Mouse (Mus musculus) adrenal gland (tissue): ENCODE results near the gene Lpcat4.

Experiments used
- intact Hi-C: fragments of 180-260 bp; cut with DNase I; formaldehyde crosslinking; loops from one replicate; pipeline ENCODE4 v1.15.1; 2025
- long read RNA-seq, 2 experiments: library from polyadenylated mRNA; unstranded; transcript quantifications; one replicate each; pipeline ENCODE4 v2.0.0; 2020; ENCODE audit warnings: borderline replicate concordance in 1 of 2; ENCODE audit not compliant: insufficient replicate concordance in 1 of 2

The Lpcat4 gene
- long read RNA-seq, experiment 1: 0 reads
- long read RNA-seq, experiment 2: 0 reads

DNA sequence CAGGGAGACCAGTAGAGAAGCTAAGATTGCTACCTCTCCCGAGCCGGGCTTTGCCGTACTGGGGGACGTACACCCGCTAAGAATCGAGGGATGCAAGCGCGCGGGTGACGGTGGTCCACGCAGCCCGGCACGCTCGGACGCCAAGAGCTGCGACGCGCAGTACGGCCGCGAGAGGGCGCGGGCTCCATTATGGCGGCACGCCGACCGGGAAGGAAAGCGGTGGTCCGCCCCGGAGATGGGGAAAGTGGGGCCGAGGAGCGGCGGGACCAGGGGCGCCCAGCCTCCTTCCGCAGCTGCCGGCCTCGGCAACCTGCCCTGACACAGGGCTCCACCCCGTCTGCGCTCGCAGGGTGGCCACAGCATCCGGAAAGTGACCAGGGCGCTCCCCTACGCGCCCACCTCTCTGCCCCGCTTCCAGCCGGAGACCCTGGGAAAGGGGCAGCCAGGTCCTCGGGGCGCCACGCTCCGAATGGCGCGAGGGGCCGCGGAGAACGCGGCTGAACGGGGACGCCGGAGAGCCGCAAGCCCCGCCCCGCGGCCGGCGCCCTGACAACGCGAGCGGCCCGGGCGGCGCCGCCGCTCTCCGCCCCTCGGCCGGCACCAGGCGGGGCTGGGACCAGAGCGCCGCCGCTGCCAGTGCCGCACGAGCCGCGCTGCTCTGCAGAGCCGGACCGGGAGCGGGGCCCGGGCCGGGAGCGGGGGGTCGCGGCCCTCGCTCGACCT, at the start of gene Lpcat4:
Gene Lpcat4, plus strand, starts transcription at position 257 of the 723 bp plus-strand sequence.
- intact Hi-C loops: no loop called here

DNA sequence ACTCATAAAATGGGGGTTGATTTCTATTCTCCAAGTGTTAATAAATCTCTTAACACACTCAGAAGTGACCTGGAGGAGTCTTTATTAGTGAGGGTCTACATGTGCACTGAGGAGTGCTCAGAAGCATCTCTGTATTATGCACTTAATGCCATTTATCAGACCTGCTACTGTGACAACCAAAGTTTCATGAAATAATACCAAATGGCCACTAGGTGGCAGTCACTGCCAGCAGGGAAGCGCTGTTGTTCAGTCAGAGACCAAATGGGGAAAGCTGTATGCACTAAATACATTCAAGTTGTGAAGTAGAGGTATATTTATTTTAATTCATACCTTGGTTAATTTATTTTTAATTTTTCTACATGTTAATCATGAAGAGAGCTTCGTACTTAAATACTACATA, 42.4 kb upstream of the Lpcat4 start:
- intact Hi-C loops: loop anchor here (10.0 kb wide), 2 partner anchors 148 to 278 kb away; no protein-coding TSS in a partner anchor

DNA sequence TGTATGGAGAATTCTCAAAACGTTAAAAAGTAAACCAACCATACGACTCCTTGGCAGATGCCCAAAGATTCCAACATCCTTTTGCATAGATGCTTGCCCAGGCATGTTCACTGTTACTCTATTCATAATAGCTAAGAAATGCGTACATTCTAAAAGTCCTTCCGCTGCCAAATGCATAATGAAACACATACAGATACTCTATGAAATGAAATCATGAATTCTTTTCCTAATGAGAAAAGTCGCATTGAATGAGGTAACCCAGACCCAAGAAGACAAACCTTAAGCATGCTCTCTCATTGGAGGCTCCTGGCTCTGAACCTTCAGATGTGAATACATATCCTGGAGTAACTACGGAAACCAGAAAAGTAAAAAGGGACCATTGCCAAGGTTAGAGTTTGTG, 36.2 kb upstream of the Lpcat4 start:
- intact Hi-C loops: no loop called here

DNA sequence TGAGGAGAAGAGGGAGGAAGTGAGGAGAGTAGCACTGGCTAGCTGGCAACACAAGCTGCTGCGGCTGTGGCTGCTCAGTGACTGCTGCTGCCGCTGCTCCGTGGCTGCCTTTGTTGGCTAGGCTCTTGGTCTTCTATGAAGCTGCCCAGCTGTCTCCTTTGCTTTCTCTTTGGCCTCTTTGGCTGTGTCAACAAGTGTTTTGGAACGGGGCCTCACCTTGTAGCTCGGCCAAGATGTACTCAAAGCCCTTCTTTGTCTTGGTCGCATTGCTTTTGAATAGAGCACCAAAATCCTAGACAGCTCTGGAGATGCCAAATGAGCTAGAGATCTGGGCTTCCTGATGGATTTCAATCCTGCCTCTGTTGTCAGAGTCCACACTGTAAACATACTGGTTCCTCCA, 29.1 kb upstream of the Lpcat4 start:
- intact Hi-C loops: no loop called here

DNA sequence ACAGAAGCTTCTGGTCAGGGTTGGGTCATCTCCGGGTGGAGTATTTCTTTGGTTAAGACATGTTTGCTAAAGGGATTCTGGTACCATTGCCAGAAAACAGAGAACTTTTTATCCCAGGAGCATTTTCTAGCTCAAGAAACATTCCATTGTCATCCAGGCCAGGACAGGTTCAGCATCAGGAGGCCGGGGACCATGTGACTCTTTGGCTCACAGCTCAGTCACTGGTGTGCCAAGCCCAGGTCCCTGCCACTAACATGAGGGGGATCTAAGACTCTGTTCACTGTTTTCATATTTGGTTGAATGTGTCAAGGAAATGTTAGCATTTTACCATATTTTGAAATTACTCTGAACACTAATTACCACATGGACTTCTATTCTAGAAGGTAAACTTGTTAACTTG, 28.6 kb upstream of the Lpcat4 start:
- intact Hi-C loops: no loop called here

DNA sequence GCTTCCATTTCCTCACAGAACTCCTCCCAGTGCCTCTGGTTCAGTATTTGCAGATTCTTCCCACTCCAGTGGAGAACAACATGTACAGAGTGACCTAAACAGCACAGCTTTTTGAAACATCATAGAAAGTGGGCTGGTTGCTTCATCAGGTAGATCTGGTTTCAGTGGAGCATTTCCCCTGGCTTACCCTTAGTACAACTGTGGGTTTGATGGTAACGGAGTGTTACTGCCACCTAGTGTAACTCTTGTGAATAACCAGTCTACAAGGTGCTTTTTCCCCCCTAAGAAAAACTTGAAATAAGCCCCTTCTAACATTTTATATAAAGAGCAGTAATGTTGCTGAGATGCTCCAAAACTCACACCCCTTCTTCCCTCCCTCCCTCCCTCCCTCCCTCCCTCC, 23.3 kb upstream of the Lpcat4 start:
- intact Hi-C loops: no loop called here

DNA sequence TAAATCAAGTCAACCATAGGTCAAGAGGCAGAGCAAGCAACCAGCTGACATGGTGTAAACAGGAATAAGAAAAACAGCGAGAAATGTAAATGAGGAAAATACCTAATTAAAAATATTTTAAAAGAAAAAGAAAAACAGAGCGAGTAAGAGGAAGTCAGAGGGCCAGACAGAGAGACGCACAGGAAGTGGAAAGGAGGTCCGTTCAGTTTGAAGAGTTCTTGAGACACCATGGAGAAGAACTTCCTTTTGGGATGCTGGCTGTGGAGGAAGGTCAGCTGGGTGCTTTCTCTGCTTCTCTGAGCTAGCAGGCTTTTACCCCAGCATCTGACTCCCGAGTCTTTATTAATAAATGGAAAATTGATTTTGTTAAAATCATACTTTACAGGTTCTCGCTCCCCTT, 21.7 kb upstream of the Lpcat4 start:
- intact Hi-C loops: no loop called here

DNA sequence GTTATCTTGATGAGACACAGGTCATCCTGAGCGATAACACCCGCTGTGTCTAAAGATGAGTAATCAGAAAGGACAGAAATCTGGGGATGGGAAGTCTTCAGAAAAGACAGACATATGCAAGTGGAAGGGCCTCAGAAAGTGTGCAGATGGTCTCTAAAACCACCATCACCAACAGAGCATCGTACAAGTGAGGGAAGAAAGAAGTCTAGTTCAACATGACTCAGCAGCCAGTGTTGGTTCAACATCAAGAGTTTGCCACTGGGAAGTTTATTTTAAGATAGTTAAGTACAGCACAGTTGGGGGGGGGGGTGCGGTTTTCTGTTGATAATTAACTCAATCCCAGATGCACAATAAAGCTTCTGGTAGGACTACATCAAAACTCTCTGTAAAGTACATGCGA, 18.4 kb upstream of the Lpcat4 start:
- intact Hi-C loops: no loop called here

DNA sequence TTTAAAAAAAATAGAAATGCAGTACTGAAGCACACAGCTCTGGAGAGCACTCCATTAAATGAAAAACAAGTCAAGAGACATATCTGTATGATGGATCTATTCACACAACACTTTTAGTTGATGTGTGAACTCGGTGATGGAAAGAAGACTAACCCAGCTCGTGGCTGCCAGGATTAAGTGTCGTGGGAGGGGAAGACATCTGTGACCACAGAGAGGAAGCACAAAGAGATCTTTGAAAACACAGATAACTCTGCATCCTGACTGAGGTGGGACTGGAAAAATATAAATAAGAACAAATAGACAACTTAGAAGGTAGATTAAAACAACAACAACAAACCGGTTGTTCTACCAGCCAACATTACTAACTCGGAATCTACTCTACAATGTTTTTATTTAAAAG, 16.7 kb upstream of the Lpcat4 start:
- intact Hi-C loops: no loop called here

DNA sequence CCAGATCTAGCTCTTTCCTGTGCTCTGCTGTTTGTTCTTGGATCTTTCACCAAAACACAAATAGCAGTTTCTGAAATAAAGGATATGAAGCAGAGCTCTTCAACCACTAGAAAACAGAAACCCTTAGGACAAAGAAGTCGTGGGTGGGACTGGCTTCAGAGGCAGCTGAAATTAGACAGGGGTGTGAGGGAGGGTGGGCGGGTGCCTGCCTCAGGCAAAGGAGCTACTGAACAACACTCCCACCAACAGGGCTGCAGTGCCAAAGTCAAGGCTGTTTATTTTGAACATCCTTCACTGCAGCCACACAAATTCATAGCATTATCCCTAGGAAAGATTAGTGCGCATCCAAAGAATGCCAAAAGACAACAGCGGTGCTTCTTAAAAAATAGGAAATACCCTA, 14.9 kb upstream of the Lpcat4 start:
- intact Hi-C loops: no loop called here

DNA sequence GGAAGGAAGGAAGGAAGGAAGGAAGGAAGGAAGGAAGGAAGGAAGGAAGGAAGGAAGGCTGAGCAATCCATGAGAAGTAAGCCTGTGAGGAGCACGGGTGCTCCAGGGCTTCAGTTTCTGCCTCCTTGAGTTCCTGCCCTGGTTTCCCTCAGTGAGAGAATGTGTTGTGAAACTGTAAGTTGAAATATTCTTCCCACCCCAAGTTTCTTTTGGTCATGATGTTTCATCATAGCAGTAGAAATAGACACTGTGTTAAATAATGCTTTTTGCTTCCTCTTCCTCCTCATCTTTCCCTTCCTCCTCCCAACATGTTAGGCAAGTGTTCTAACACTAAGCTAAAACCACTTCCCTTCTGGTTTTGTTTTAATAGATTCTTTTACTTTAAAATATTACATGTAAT, 6.6 kb upstream of the Lpcat4 start:
- intact Hi-C loops: no loop called here

DNA sequence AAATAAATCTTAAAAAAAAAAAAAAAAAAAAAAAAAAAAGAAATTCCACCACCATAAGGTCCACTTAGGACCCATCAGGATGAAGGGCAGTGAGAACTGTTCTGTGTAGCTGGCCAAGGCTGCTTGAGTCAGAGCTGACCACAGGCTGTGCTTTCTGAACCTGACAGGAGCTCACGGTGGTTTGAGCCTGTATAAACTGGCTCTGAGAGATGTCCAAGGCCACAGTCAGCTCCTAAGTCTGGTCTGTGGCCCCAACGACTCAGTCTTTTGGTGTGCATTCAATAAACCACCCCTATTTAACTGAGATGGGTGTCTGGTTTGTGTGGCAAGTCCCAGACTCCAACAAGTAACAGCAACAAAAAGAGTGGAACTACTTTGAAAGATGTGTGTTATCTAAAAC, 2.6 kb upstream of the Lpcat4 start:
- intact Hi-C loops: no loop called here

DNA sequence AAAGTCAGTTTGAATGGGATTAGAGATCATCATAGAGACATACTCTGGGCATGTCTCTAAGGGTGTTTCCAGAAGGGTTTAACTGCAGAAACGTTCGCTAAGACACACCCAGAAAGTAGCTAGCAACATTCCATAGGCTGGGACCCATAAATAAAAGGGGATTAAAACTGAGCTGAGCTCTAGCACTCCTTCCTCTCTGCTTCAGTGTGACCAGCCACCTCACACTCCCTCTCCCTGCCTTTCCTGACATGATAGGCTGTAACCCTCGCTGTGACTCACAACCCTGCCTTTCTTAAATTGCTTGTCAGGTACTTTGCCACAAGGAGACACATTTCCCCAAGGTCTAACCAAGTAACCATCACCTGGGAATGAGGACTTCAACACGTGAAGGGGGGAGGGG, 1.3 kb upstream of the Lpcat4 start:
- intact Hi-C loops: no loop called here

DNA sequence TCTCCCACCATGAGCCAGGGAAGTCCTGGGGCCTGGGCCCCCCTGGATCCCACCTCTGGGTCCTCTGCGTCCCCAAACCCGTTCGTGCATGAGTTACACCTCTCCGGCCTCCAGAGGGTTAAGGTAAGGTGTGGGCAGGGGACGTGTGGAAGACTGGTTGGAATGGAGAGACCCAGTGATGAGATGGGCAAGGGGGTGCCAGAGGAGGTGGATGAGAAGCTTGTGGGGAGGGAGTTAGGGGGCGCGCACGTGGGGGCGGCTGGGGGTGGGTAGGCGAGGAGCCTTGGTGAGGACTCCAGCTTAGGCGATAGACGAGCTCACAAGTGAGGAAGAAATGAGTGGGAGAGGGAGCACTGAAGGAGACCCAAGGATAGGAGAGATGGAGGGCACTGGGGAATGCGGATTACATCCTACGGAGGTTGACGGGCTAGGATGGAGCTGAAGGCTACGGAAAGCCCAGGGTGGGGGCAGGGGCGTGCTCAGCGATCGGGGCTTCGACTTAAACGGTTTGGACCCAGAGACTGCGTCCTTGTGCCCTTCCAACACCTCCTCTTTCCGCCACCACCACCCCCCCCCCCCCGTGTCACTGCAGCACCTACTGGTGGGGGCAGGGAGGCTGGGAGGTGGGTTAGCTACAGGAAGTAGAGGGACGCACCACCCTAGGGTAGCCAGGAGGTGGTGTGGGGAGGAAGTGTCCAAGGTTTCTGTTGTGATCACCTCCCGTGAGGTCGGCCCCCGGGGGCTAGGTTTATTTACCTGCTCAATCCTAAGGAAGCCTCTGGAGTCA, 860 bp downstream of the Lpcat4 start:
- intact Hi-C loops: no loop called here

DNA sequence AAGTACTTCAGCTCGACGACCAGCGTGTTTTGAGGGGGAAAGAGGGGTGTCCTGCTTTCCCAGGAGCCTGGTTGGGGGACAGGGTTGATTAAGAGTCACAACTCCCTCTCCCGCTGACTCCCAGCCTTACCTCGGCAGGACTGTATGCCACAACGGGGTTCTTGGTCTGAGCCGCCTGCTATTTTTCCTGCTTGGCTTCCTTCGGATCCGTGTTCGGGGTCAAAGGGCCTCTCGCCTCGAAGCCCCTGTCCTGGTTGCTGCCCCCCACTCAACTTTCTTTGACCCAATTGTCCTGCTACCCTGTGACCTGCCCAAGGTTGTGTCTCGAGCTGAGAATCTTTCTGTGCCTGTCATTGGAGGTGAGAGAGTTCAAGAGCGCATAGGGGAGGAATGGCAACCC, 2.5 kb downstream of the Lpcat4 start:
- intact Hi-C loops: no loop called here

DNA sequence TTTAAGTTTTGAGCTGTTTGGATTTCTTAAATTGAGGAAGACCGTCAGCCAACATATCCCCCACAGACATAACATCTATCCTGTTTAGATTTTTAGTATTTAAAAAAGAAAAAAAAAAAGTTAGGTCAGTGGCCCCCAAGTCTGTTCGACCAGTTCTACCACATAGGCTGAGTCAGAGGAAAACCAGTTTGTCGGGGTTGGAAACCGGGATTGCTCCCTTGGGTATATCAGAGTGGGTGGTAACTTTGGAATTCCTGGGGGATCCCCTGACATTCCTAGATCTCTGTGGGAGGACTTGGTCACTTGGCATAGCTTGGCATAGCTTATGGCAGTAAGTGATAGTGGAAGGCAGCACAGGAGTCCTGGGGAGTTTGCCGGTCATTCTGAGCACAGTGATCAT, 6.0 kb downstream of the Lpcat4 start:
- intact Hi-C loops: no loop called here

DNA sequence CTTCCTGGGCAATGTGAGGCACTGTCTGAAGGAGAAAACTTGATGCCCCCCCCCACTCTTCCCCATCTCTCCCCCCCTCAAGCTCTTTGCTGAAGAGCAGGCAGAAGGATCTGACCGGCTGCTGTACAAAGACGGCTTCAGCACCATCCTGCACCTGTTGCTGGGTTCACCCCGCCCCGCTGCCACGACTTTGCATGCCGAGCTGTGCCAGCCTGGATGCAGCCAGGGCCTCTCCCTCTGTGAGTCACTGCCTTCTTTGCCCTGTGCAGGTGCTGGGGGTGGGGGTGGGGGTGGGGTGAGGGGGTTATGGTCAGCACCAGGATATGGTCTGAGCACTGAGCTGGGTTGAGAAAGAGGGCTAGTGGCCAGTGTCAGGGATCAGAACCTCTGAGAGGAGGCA, 6.9 kb downstream of the Lpcat4 start:
- intact Hi-C loops: no loop called here

DNA sequence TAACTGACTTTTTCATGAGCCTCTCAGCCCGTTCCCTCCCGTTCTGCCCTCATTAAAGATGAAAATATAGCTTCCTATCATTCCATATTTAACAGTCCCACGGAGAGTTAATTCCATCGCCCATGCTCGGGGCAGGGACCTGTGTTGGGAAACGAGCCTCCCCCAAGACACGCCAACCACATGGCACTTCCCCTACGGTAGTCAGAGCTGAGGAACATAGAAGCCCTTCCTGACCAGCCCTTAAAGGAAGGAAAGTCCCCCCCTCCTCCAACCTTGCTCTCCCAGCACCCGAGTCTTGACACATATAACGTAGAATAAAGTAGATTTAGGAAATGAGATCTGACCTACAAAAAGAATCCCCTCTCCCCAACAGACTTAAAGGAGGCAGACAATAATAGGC, 8.1 kb downstream of the Lpcat4 start:
- intact Hi-C loops: no loop called here

DNA sequence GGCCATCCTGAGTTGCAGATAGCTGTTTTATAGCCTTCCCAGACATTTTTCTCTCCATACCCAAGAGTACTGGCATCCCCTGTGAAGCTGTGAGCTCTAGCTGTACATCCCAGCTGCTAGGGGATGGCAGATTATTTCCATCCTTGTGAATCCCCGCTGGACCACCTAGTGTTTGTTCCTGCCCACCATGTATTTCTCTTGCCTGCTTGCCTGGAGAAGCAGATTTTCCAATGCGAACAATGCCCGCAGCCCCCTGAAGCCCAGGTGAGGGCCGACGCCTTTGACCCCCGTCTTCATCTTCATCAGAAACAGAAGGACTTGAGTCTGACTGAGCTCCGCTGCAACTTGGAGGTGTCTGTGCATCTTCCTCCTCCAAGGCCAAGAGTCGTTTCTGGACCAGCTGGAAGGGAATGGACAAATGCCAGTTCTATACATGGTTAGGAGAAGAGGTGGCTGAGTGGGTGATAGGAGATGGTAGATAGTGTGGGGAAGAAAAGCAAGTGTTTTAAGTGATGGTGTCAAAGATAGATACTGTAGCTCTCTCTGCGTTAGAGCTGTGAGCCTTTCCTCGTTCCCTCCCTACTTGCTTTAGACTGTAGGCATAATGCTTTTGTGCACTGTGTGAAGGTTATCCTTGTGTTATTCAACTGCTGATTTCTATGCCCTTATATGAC, 10.6 kb downstream of the Lpcat4 start:
- intact Hi-C loops: no loop called here

DNA sequence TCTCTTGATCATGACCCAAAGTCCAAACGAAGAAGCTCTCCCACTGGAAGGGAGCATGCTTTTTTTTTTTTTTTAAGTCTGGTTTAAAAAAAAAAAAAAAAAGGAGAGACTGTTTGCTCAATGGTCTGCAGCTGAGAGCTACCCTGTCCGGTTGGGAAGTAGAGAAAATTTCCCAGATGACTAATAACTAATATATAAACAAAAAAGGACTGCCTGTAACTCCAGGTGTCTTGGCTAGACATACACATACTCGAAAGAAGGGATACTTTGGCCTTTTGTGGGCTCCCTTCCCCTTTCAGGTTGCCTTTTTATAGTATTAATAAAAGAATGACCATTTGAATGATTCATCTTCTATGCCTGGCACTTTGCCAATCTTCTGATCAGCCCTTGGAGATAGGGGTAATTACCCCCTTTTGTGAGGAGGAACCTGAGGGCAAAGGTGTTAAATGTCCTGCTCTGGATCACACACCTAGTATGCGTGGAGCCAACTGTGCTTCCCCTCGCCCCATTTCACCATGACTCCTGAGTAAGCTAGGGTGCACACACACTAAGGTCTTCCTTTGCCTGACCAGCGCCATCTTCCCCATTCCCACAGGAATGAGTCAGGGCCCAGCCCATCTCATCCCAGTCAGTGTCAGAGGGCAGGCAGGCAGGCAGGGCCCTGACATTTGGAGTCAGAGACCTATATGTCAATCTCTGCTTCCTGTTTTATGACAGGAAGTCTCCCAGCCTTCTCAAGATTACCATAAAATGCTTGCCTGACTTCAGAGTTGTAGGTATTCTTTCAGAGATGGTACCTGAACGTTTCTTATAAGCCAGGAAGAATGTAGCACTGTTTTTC, 15.6 kb downstream of the Lpcat4 start:
- intact Hi-C loops: no loop called here

DNA sequence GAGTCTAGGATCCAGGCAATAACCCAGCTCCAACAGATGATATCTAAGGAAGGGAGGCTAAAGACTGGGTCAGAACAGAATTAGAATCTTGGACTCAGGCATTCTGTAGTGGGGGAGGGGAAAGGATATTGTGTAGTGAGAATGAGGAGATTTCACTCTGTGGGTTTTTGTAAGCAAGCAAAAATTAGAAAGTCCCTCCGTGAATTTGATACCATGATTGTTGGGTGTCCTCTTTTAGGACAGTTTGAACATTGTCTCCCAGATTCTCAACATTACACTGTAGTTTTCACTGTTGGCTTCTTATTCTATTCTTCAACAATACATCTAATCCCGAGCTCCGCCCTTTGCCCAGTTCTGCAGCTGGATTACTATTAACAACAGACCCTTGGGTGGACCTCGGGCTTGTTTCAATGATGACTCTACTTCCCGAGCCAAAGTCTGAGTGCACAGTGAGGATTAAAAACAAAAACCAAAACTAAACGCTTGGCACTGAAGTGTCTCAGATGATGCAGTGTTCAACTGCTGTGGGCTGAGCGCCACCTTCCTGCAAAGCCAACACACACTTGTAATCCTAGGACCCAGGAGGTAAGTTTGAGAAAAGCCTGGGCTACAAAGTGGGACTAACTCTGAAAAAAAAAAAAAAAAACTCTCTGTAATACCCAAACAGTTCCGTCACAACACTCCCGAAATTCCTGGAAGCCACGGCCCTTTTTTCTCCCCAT, 20.1 kb downstream of the Lpcat4 start, which contains the start of gene Nutm1:
Gene Nutm1, minus strand, starts transcription at position 51 of the 722 bp plus-strand sequence.
- intact Hi-C loops: no loop called here
